In genomic region chr10:10098521-10098920, GRCm38 (mm10) we compare ENCODE assay signal across 21 mouse cellular contexts.
DNase-seq lines count a peak whose midpoint lies in the region; ATAC-seq lines count a peak whose summit lies in the region.
"Had no signal": no experiment of that assay in that cellular context is flagged by ENCODE, and none has a peak within 500 bp of the region (broad histone marks: within the 10 kb centered on the region; RNA-seq: fewer than 3 reads in every experiment).

No protein-coding gene starts in this region.

- DNase-seq in adrenal gland, postnatal 10 days, result peak; percentile 3
- no peak for DNase-seq in adrenal gland, adult 18-20 months (ENCODE audit: low spot score in 2 of 2)
- no peak for DNase-seq in frontal cortex, postnatal 14 days (ENCODE audit: low spot score in 2 of 2)
- peak; percentile 39 for DNase-seq in brain, adult 2 months (ENCODE audit: low read depth, low spot score)
- no peak for DNase-seq in layer of hippocampus, postnatal 10 days (ENCODE audit: low spot score in 2 of 2)
- DNase-seq: adrenal gland, adult 2 months; adrenal gland, adult 8-10 months; adrenal gland, postnatal 14 days; adrenal gland, postnatal 25 days; adrenal gland, postnatal 36 days; B cell, adult 2 months; cerebellum, adult 11 months; cerebellum, adult 11-12 months; cerebellum, adult 18-20 months; cerebellum, adult 2 months; cerebellum, adult 8-10 months; cerebellum, adult 9-10 months had no signal

- ATAC-seq in frontal cortex, adult (ENCODE audit: low TSS enrichment), result peak; percentile 28
- ATAC-seq: activated CD4-positive, CD25-positive, alpha-beta regulatory T cell, adult 4 months; CD4-positive, CD25-positive, alpha-beta regulatory T cell, adult 4 months; Patski had no signal

Comparison
In these comparisons a context has a peak if more than half of its experiments do, and no peak if none do; other contexts are left out.
1. DNase-seq: peak in adrenal gland, postnatal 10 days (single experiment) and brain, adult 2 months (single experiment); none in adrenal gland, adult 18-20 months (0 of 2), frontal cortex, postnatal 14 days (0 of 2) and layer of hippocampus, postnatal 10 days (0 of 2).